Mouse (Mus musculus) bone marrow, adult 2 months (tissue): ENCODE measurements around the gene Kidins220.

Source experiments
- CTCF ChIP-seq: fragments of 200-500 bp; IDR thresholded peaks from 2 replicates; pipeline ENCODE4 v1.5.1; 2011; ENCODE audit warnings: low read length, control low read depth; ENCODE audit not compliant: control insufficient read depth, insufficient read depth
- POLR2A ChIP-seq: fragments of 200-500 bp; IDR thresholded peaks from 2 replicates; pipeline ENCODE4 v1.6.1; 2011; ENCODE audit warnings: low read depth, mild to moderate bottlenecking, control low read depth, low read length, borderline replicate concordance; ENCODE audit not compliant: control insufficient read depth

- TF ChIP-seq CTCF (no peak), POLR2A (no peak)
These were observed 42.3 kb downstream of the Kidins220 start for GRCm38 (mm10) chr12:25016995-25017394.
